In the genomic region with DNA sequence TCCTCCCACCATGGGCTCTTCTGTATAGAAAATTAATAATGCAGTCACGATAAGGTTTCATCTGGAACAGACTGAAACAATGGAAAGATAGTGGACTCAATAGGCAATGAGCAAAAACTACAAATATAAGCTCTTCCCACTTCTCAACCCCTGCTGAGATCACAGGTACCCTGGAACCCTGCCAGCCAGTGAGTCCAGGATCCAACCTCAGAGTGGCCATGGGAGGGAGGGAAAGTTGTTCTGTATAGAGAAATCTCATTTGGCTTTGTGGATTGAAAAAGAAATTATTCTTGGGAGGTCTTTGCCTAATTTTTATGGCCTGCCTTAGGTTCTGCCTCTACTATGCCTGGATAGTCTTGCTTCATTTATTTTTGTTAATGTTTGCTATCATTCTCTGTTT, we compare ENCODE assay signal across 15 mouse cellular contexts.
"Had no signal": no experiment of that assay in that cellular context is flagged by ENCODE, and none has a peak within 500 bp of the region (broad histone marks: within the 10 kb centered on the region; RNA-seq: fewer than 3 reads in every experiment).

TSS of gene Olfr726 (minus strand) at position 101 of the 400 bp plus-strand sequence.

- DNase-seq: cerebellum, adult 8-10 months; cerebellum, adult 9-10 months; cerebellum, adult 9-11 months; cerebellum, postnatal 14 days; cerebellum, postnatal 36 days; embryo, embryonic 11 days; forebrain, postnatal 0 days; gastrocnemius, adult 2 months; gastrocnemius, postnatal 10 days; gastrocnemius, postnatal 14 days; gastrocnemius, postnatal 25 days; gastrocnemius, postnatal 36 days; heart, adult 11 months; heart, adult 18-20 months; heart, adult 2 months had no signal
